Mouse (Mus musculus) ES-Bruce4 (cell line): Measurements from ENCODE around the gene Stk4.

Experiments
- CTCF ChIP-seq: IDR thresholded peaks from one replicate; pipeline ENCODE4 v1.8.1; 2011; ENCODE audit warnings: low read depth, low read length
- POLR2A ChIP-seq: IDR thresholded peaks from one replicate; pipeline ENCODE4 v1.8.1; 2011; ENCODE audit warnings: low read length; ENCODE audit not compliant: insufficient read depth

DNA sequence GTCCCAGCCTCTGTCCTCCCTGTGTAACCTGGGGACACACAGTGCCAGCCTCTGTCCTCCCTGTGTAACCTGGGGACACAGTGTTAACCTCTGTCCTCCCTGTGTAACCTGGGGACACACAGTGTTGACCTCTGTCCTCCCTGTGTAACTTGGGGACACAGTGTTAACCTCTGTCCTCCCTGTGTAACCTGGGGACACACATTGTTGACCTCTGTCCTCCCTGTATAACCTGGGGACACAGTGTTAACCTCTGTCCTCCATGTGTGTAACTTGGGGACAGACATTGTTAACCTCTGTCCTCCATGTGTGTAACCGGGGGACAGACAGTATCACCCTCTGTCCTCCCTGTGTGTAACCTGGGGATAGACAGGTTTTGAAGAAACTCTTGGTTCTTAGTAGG is 61.5 kb downstream of the Stk4 start:
- TF ChIP-seq CTCF (no peak), POLR2A (no peak)
